Mouse (Mus musculus): ENCODE results near the gene Tmem129. TPM values are rescaled to one million over a fixed set of nuclear protein-coding genes. Genes with fewer than 3 reads are reported as not detected.

Tmem129 gene
- polyA plus RNA-seq, 1 experiment = 41.5 TPM

- TF ChIP-seq CTCF (IDR thresholded peaks at IDR 0.05; ENCODE audit: insufficient read depth, low read length) (no peak), POLR2A (IDR thresholded peaks at IDR 0.05; ENCODE audit: borderline replicate concordance, extremely low read depth, low read depth, low read length) (no peak)
- Histone ChIP-seq H3K4me1 (ENCODE audit: control insufficient read depth, insufficient read depth, low read length) (peaks cover 8% of the 10 kb centered on the region), H3K4me3 (replicated peaks; ENCODE audit: extremely low read depth, low read depth, low read length) (peak overlapping the region; percentile 45)
- 1% methylated on average over 9 of the region's 9 CpGs for WGBS
- no peak for DNase-seq
Observed at GRCm38 (mm10) chr5:33630061-33630460, 28.2 kb downstream of the Tmem129 start.

- peak; percentile 100 for DNase-seq
- peaks cover 8% of the 10 kb centered on the region for H3K4me1 ChIP-seq (ENCODE audit: control insufficient read depth, insufficient read depth, low read length)
- WGBS = under 1% methylated on average over 96 of the region's 99 CpGs
- TF ChIP-seq POLR2A (IDR thresholded peaks at IDR 0.05; ENCODE audit: borderline replicate concordance, extremely low read depth, low read depth, low read length) = peak; percentile 97
- TF ChIP-seq CTCF (IDR thresholded peaks at IDR 0.05; ENCODE audit: insufficient read depth, low read length) = no peak
- H3K4me3 ChIP-seq (replicated peaks; ENCODE audit: extremely low read depth, low read depth, low read length) = peak within 1 kb of the TSS; percentile 79
Observed at GRCm38 (mm10) chr5:33629301-33629987, 28.8 kb downstream of the Tmem129 start, which contains the start of the genes Fam53a and Gm9903. Gene Fam53a, minus strand, starts transcription at chr5:33629635. Gene Gm9903, plus strand, starts transcription at chr5:33629925.

GRCm38 (mm10) chr5:33628820-33629300, 29.4 kb downstream of the Tmem129 start:
- under 1% methylated on average over 24 of the region's 24 CpGs for WGBS
- Histone ChIP-seq H3K4me3 (replicated peaks; ENCODE audit: extremely low read depth, low read depth, low read length) (peak overlapping the region; percentile 79), H3K4me1 (ENCODE audit: control insufficient read depth, insufficient read depth, low read length) (peaks cover 8% of the 10 kb centered on the region)
- TF ChIP-seq POLR2A (IDR thresholded peaks at IDR 0.05; ENCODE audit: borderline replicate concordance, extremely low read depth, low read depth, low read length) (no peak), CTCF (IDR thresholded peaks at IDR 0.05; ENCODE audit: insufficient read depth, low read length) (no peak)
- no peak for DNase-seq

GRCm38 (mm10) chr5:33627968-33628367, 30.2 kb downstream of the Tmem129 start:
- 24% methylated on average over 4 of the region's 4 CpGs for WGBS

DNA sequence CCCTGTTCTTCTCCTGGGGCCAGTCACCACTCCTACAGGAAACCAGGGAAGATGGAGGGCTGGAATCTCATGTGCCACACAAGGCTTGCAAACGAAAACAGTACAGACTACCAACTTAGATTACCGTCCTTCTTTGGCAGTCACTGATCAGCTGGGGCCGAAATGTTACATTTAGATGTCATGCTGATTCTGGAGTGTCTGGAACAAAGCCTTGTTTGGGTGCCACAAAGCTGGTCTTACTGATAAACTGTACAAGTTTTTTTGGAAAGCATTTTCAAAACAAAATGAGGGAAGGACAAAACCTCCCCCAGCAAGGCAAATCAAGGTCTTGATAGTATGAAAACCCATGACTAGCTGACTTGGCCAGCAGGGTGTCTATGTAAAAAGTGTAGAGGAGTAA, 34.5 kb downstream of the Tmem129 start:
- 61% methylated on average over 3 of the region's 3 CpGs for WGBS
- Histone ChIP-seq H3K4me1 (ENCODE audit: control insufficient read depth, insufficient read depth, low read length) (peaks cover 10% of the 10 kb centered on the region), H3K4me3 (replicated peaks; ENCODE audit: extremely low read depth, low read depth, low read length) (no peak overlapping the region)
- TF ChIP-seq CTCF (IDR thresholded peaks at IDR 0.05; ENCODE audit: insufficient read depth, low read length) (no peak), POLR2A (IDR thresholded peaks at IDR 0.05; ENCODE audit: borderline replicate concordance, extremely low read depth, low read depth, low read length) (no peak)
- DNase-seq = no peak

More at GRCm38 (mm10) chr5:33627968-33628367, 30.2 kb downstream of the Tmem129 start:
- TF ChIP-seq POLR2A (IDR thresholded peaks at IDR 0.05; ENCODE audit: borderline replicate concordance, extremely low read depth, low read depth, low read length) = no peak
- TF ChIP-seq CTCF (IDR thresholded peaks at IDR 0.05; ENCODE audit: insufficient read depth, low read length) = no peak
- peaks cover 10% of the 10 kb centered on the region for H3K4me1 ChIP-seq (ENCODE audit: control insufficient read depth, insufficient read depth, low read length)
- H3K4me3 ChIP-seq (replicated peaks; ENCODE audit: extremely low read depth, low read depth, low read length) = peak overlapping the region; percentile 47
- peak; percentile 17 for DNase-seq

DNA sequence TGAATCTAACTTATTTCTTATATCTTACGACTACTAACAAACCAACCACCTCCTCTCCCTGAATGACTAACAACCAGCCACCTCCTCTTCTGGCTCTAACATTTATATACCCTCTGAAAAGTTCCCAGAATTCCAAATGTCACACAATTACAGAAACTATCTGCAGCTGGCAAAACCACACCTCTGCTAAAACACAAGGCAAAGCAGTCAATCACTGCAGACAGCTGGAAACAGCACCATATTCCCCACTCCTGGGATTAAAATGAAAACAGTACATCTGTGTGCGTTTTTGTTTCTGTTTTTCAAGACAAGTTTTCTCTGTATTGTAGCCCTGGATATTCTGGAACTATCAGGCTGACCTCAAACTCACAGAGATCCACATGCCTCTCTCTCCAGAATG, 35.5 kb downstream of the Tmem129 start:
- Histone ChIP-seq H3K4me3 (replicated peaks; ENCODE audit: extremely low read depth, low read depth, low read length) (no peak overlapping the region), H3K4me1 (ENCODE audit: control insufficient read depth, insufficient read depth, low read length) (peaks cover 3% of the 10 kb centered on the region)
- TF ChIP-seq POLR2A (IDR thresholded peaks at IDR 0.05; ENCODE audit: borderline replicate concordance, extremely low read depth, low read depth, low read length) = no peak
- no peak for TF ChIP-seq CTCF (IDR thresholded peaks at IDR 0.05; ENCODE audit: insufficient read depth, low read length)
- DNase-seq = no peak
- WGBS = 94% methylated on average over 2 of the region's 2 CpGs

- WGBS = 70% methylated on average over 6 of the region's 6 CpGs
- no peak for DNase-seq
- Histone ChIP-seq H3K4me1 (ENCODE audit: control insufficient read depth, insufficient read depth, low read length) (no peaks in the 10 kb centered on the region), H3K4me3 (replicated peaks; ENCODE audit: extremely low read depth, low read depth, low read length) (no peak overlapping the region)
- TF ChIP-seq POLR2A (IDR thresholded peaks at IDR 0.05; ENCODE audit: borderline replicate concordance, extremely low read depth, low read depth, low read length) = no peak
- TF ChIP-seq CTCF (IDR thresholded peaks at IDR 0.05; ENCODE audit: insufficient read depth, low read length) = no peak
Observed at GRCm38 (mm10) chr5:33614391-33614790, 43.8 kb downstream of the Tmem129 start.

GRCm38 (mm10) chr5:33611795-33612194, 46.4 kb downstream of the Tmem129 start:
- 89% methylated on average over 1 of the region's 1 CpGs for WGBS
- no peak for TF ChIP-seq POLR2A (IDR thresholded peaks at IDR 0.05; ENCODE audit: borderline replicate concordance, extremely low read depth, low read depth, low read length)
- DNase-seq = no peak
- no peaks in the 10 kb centered on the region for H3K4me1 ChIP-seq (ENCODE audit: control insufficient read depth, insufficient read depth, low read length)
- no peak overlapping the region for H3K4me3 ChIP-seq (replicated peaks; ENCODE audit: extremely low read depth, low read depth, low read length)

- Histone ChIP-seq H3K4me1 (ENCODE audit: control insufficient read depth, insufficient read depth, low read length) (no peaks in the 10 kb centered on the region), H3K4me3 (replicated peaks; ENCODE audit: extremely low read depth, low read depth, low read length) (no peak overlapping the region)
- DNase-seq = no peak
- TF ChIP-seq CTCF (IDR thresholded peaks at IDR 0.05; ENCODE audit: insufficient read depth, low read length) = no peak
- no peak for TF ChIP-seq POLR2A (IDR thresholded peaks at IDR 0.05; ENCODE audit: borderline replicate concordance, extremely low read depth, low read depth, low read length)
- 86% methylated on average over 1 of the region's 1 CpGs for WGBS
Observed at GRCm38 (mm10) chr5:33609226-33609625, 49.0 kb downstream of the Tmem129 start.

GRCm38 (mm10) chr5:33607434-33607833, 50.8 kb downstream of the Tmem129 start:
- 96% methylated on average over 15 of the region's 15 CpGs for WGBS
- TF ChIP-seq POLR2A (IDR thresholded peaks at IDR 0.05; ENCODE audit: borderline replicate concordance, extremely low read depth, low read depth, low read length) (no peak), CTCF (IDR thresholded peaks at IDR 0.05; ENCODE audit: insufficient read depth, low read length) (no peak)
- H3K4me1 ChIP-seq (ENCODE audit: control insufficient read depth, insufficient read depth, low read length) = no peaks in the 10 kb centered on the region
- no peak overlapping the region for H3K4me3 ChIP-seq (replicated peaks; ENCODE audit: extremely low read depth, low read depth, low read length)
- DNase-seq = no peak
